ENCODE assay signal across 18 mouse cellular contexts in the genomic region with DNA sequence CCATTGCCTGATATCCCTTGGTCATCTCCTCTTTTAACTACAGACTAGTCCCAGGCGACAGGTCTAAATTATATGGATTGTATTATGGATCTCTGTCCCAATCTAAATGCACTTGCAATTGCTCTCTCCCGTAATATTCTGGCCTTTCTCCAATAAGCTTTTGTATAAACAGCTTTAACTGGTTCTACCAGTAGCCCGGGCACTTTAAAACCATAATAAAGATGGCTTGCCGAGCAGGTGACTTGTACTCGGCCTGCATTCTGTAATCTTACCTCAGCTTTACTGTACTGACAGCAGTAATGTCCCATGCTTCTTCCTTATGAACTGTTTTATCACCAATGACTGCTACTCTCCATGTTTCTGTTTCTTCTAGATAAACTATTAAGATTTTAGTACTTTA. TPM values are rescaled to one million over a fixed set of nuclear protein-coding genes. Genes with fewer than 3 reads are reported as not detected.
"Had no signal": no experiment of that assay in that cellular context is flagged by ENCODE, and none has a peak within 500 bp of the region (broad histone marks: within the 10 kb centered on the region; RNA-seq: fewer than 3 reads in every experiment).

No protein-coding gene starts in this region.

- H3K9ac ChIP-seq: limb, embryonic 12.5 days; limb, embryonic 15.5 days; liver, embryonic 14.5 days; liver, postnatal 0 days; lung, embryonic 15.5 days had no signal

- H3K4me2 ChIP-seq: limb, embryonic 12.5 days; limb, embryonic 15.5 days; liver, embryonic 11.5 days; lung, embryonic 15.5 days; midbrain, embryonic 11.5 days had no signal

- DNase-seq: kidney, adult 18-20 months; kidney, adult 9 months; kidney, postnatal 25 days; layer of hippocampus, postnatal 36 days; left cerebral cortex, postnatal 4 days; liver, postnatal 0 days; midbrain, embryonic 14.5 days; thymus, adult 18-20 months; thymus, postnatal 4 days had no signal

- H3K4me3 ChIP-seq: left cerebral cortex, adult 2 months; limb, embryonic 12.5 days; limb, embryonic 15.5 days; lung, embryonic 15.5 days had no signal

- H3K27ac ChIP-seq: kidney, postnatal 0 days; left cerebral cortex, adult 2 months; limb, embryonic 12.5 days; limb, embryonic 15.5 days; liver, embryonic 14.5 days; lung, embryonic 15.5 days had no signal

- H3K36me3 ChIP-seq: limb, embryonic 12.5 days; limb, embryonic 15.5 days; lung, embryonic 15.5 days had no signal

- H3K4me1 ChIP-seq: limb, embryonic 12.5 days; limb, embryonic 15.5 days; lung, embryonic 15.5 days had no signal

- H3K9me3 ChIP-seq: limb, embryonic 12.5 days; limb, embryonic 15.5 days; lung, embryonic 15.5 days had no signal

- ATAC-seq: inflammation-experienced regulatory T-cells, adult 6 months; liver, postnatal 0 days had no signal

- H3K27me3 ChIP-seq: limb, embryonic 12.5 days; limb, embryonic 15.5 days; lung, embryonic 15.5 days had no signal

RNA-seq across cellular contexts. Expression of gene Mark1, which starts 7.7 kb away (rescaled TPM):
- polyA plus RNA-seq: inflammation-experienced regulatory T-cells, adult 6 months had no signal
